Mouse (Mus musculus): Measurements from ENCODE around the gene Flot1.
"Not testable (repeated sequence)": the region's sequence is repeated elsewhere in the genome, so short reads cannot be mapped to it uniquely, and the experiment has no call there.

The Flot1 gene

GRCm38 (mm10) chr17:35835424-35836140 lies 12.6 kb downstream of the Flot1 start:
- in situ Hi-C loops (cut with MboI, MseI) = no loop called here

GRCm38 (mm10) chr17:35836178-35836965 lies 13.3 kb downstream of the Flot1 start:
- in situ Hi-C loops (cut with MboI, MseI) = no loop called here

- in situ Hi-C loops (cut with MboI, MseI) = no loop called here
Observed at GRCm38 (mm10) chr17:35836991-35837422, 14.0 kb downstream of the Flot1 start.

- in situ Hi-C loops (cut with MboI, MseI) = no loop called here
Observed at GRCm38 (mm10) chr17:35837487-35837886, 14.5 kb downstream of the Flot1 start.

- in situ Hi-C loops (cut with MboI, MseI) = no loop called here
Observed at GRCm38 (mm10) chr17:35838122-35838544, 15.1 kb downstream of the Flot1 start, which contains the start of gene Tubb5. TSS of gene Tubb5 (minus strand) at chr17:35838306.

- in situ Hi-C loops (cut with MboI, MseI) = no loop called here
Observed at GRCm38 (mm10) chr17:35838570-35838969, 15.5 kb downstream of the Flot1 start.

GRCm38 (mm10) chr17:35839002-35839401 lies 16.0 kb downstream of the Flot1 start:
- in situ Hi-C loops (cut with MboI, MseI) = not testable (repeated sequence)

GRCm38 (mm10) chr17:35840561-35840960 lies 17.5 kb downstream of the Flot1 start:
- in situ Hi-C loops (cut with MboI, MseI) = no loop called here

GRCm38 (mm10) chr17:35841076-35841950 lies 18.3 kb downstream of the Flot1 start, which contains the start of gene Mdc1:
TSS of gene Mdc1 (plus strand) at chr17:35841515.
- in situ Hi-C loops (cut with MboI, MseI) = no loop called here

- in situ Hi-C loops (cut with MboI, MseI) = no loop called here
Observed at GRCm38 (mm10) chr17:35842006-35842405, 19.0 kb downstream of the Flot1 start.

GRCm38 (mm10) chr17:35843514-35843913 lies 20.5 kb downstream of the Flot1 start:
- in situ Hi-C loops (cut with MboI, MseI) = no loop called here

- in situ Hi-C loops (cut with MboI, MseI) = no loop called here
Observed at GRCm38 (mm10) chr17:35848112-35848511, 25.1 kb downstream of the Flot1 start.

GRCm38 (mm10) chr17:35850974-35851373 lies 27.9 kb downstream of the Flot1 start:
- in situ Hi-C loops (cut with MboI, MseI) = loop anchor here (25.0 kb wide), 1 partner anchor 1664 kb away; the partner anchor contains the start of genes Psmb8, Psmb9 and Tap1

GRCm38 (mm10) chr17:35859371-35859770 lies 36.3 kb downstream of the Flot1 start:
- in situ Hi-C loops (cut with MboI, MseI) = loop anchor here (25.0 kb wide), 1 partner anchor 1672 kb away; the partner anchor contains the start of genes Psmb8, Psmb9 and Tap1

- in situ Hi-C loops (cut with MboI, MseI) = loop anchor here (25.0 kb wide), 1 partner anchor 1673 kb away; the partner anchor contains the start of genes Psmb8, Psmb9 and Tap1
Observed at GRCm38 (mm10) chr17:35859835-35860234, 36.8 kb downstream of the Flot1 start.

- in situ Hi-C loops (cut with MboI, MseI) = loop anchor here (25.0 kb wide), 1 partner anchor 1674 kb away; the partner anchor contains the start of genes Psmb8, Psmb9 and Tap1
Observed at GRCm38 (mm10) chr17:35860831-35861197, 37.8 kb downstream of the Flot1 start.

- in situ Hi-C loops (cut with MboI, MseI) = loop anchor here (25.0 kb wide), 1 partner anchor 1674 kb away; the partner anchor contains the start of genes Psmb8, Psmb9 and Tap1
Observed at GRCm38 (mm10) chr17:35861198-35861857, 38.3 kb downstream of the Flot1 start, which contains the start of gene Nrm. TSS of gene Nrm (plus strand) at chr17:35861318.

GRCm38 (mm10) chr17:35864832-35865353 lies 41.9 kb downstream of the Flot1 start:
- in situ Hi-C loops (cut with MboI, MseI) = loop anchor here (5.0 to 25.0 kb wide), 2 partner anchors 38 to 1678 kb away; partner anchors contain the start of genes Psmb8, Psmb9 and Tap1

GRCm38 (mm10) chr17:35865481-35866280 lies 42.7 kb downstream of the Flot1 start, which contains the start of gene Ppp1r18:
TSS of gene Ppp1r18 (plus strand) at chr17:35865593.
- in situ Hi-C loops (cut with MboI, MseI) = loop anchor here (5.0 to 25.0 kb wide), 2 partner anchors 38 to 1678 kb away; partner anchors contain the start of genes Psmb8, Psmb9 and Tap1

Measured in T-helper 1 cell (primary cell).